Mouse (Mus musculus) CD4-positive, CD25-positive, alpha-beta regulatory T cell, adult 2 months (primary cell): ENCODE data around the gene March4.

Experiments used
- DNase-seq: peaks from one replicate; pipeline ENCODE4 v3.0.0-alpha.2; 2012; ENCODE audit warnings: low read depth, low spot score

Gene March4

DNA sequence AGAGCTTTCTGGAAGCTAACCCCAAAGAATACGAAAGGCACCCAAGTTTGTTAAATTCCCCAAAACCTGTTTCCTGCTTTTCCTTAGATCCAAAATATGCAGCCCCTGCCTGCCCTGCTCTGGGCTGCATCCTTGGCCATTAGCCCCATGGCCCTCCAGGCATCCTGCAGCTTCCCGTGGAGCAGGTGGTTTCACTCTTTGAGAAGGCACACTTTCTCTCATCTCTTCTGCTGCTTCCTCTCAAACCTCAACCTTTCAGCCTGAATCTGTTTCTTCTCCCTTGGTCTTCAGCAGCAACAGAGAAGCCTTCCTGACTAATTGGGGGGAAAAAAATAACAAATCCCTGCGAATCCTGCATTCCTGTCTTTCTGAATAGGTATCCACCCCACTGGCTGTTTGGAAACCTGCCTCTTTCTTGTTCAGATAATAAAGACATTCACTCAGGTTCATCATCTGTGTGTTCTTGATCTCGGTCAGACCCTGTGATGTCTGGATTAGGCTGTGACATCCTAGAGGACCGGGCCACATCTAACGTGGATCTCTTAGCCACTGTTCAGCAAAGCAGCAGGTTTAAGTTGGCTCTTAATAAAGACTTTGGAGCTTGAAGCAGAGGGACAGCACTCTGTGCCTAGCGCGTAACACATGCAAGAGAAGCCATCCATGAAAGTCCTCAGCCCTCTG, 6.1 kb downstream of the March4 start:
- DNase-seq, result no peak

- DNase-seq, result no peak
Measured at GRCm38 (mm10) chr1:72529192-72529591, 7.5 kb downstream of the March4 start.

DNA sequence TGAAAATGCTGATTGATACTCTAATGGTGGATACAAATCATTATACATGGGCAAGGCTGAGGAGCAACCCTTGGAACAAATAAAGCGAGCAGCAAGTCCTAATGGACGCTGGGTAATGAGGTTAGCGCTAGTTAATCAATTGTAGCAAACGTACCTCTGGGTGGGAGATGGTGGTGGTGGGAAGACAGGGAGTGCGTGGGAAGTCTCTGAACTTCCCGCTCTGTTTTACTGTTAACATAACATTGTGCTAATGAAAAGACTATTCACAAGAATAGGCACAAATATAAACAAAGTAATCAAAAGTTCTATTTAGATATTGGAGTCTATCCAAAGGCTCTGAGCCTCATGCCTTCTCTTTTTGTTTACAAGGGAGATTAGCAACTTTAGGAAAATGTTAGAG, 13.1 kb downstream of the March4 start:
- no peak for DNase-seq

DNA sequence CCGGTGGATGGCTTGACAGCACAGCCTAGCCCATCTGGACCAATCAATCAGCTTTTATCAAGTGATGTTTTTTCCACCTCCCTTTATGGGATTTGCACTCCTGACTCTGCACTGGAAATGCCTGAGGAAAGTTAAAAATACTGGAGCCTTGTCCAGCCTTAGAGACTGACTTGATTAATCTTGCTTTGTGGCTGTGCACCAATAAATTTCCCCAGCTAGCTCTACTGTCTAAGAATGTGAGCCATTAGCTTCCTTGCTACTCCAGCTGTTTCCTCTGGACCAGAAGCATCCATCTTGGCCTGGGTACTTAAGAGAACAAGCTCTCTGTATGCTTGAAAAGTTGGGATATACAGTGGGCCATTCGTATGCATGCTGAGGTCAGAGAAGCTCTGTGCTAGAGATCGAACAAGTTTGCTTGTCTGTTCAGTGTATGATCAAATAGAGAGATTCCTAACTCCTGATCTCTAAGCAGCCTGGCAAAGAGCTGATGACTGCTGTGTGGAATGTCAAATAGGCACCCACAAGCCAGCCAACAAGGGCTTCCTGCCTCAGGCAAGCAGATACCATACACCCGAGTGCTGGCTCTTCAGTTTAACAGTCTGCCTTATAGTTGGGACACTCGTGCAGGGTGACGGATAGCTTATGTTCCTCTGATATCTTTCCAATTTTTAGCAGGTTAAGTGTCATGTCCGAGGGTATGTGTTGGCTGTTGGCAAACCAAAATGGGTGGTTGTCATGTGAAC, 25.8 kb downstream of the March4 start:
- DNase-seq, result no peak

DNA sequence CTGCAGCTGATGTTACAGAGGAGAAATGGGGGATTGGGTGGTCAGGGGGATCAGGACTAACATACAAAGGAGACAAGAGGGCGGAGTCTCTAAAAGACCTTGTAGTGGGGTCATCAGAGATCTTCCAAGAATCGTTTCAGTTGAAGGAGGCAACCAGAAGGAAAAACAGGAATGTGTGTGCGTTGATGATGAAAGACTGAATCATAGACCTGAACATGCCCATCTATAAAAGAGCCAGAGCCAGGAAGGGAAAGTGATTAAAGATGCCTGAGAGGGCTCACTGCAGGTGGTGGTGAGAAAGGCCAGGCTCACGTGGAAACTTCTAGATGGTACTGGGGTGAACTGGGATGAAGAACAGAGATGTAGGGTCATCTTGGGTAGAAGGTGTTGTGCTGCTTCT, 27.2 kb downstream of the March4 start:
- DNase-seq, result no peak

DNA sequence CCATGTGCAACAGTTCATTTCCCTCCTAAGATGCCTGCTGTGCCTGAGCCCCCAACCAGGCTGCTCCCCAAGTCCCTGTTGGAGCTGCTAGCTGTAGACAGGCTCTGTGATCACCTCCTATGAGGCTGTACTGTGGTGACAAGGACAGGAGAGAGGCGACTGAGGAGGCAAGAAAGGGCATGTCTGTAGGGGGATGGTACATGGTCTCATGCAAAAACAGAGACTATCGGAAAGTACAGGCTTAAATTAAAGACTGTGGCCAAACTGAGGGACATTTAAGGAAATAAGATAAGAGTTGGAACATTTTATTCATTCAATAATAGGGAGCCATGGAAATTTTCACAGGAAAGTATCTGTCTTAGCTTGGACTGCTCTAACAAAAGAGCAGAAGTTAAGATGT, 29.1 kb downstream of the March4 start:
- DNase-seq, result no peak

DNA sequence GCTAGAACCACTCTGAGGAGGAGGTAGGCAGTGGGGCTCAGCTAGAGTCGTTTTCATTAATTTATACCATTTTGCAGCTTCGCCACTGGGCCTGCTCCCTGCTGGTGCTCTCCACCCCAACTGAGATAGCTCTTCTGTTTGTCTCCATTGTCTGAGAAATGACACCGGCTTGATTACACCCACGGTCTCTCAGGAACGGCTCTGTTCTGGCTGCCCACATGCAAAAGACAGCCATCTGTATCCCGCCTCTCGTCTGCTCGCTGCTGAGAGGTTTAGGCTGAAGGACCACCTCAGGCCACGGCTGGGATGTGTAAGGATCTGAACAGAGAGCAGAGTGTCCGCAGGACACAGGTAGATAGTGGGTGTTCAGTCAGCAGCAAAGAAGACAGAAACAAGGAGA, 30.5 kb downstream of the March4 start:
- no peak for DNase-seq

DNA sequence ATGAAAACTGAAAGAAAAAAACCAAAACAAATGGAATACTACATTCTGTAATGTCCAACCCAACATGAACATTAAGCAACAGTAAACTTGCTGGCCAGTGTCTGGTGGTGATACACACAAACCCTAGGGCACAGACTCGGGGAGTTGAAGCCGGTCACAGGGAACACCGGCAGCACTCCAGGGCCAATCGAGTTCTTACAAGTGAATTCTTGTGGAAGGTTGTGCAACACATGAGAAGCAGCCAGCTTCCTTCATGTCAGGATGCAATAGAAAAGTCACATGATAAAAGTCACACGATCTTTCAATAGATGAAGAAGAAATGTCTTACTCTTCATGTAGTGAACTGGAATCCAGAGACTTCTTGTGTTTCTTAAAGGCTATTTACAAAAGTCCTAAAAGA, 39.1 kb downstream of the March4 start:
- no peak for DNase-seq

GRCm38 (mm10) chr1:72493454-72493853, 43.3 kb downstream of the March4 start:
- no peak for DNase-seq

GRCm38 (mm10) chr1:72492666-72493065, 44.1 kb downstream of the March4 start:
- DNase-seq, result no peak

GRCm38 (mm10) chr1:72491307-72491706, 45.4 kb downstream of the March4 start:
- DNase-seq, result no peak

- DNase-seq, result no peak
Measured at GRCm38 (mm10) chr1:72490801-72491200, 45.9 kb downstream of the March4 start.

DNA sequence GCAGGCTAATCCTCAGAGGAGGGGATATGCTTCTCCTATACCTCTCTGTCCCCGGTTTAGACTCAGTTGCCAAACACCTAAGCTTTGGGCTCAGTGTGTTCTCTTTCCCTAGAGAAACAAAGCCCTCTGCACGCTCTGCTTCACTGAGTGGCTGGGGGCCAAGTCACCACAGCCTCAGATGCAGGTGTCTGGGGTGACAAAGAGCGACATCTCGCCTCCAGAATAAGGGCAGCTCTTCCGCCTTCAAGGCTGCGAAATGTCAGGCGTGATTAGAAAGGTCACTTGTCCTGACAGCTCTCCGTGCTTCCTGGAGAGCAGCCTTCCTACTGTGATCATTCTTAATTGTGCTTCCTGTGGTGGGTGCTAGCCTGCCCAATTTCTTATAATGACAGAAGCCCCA, 46.5 kb downstream of the March4 start:
- DNase-seq, result no peak

DNA sequence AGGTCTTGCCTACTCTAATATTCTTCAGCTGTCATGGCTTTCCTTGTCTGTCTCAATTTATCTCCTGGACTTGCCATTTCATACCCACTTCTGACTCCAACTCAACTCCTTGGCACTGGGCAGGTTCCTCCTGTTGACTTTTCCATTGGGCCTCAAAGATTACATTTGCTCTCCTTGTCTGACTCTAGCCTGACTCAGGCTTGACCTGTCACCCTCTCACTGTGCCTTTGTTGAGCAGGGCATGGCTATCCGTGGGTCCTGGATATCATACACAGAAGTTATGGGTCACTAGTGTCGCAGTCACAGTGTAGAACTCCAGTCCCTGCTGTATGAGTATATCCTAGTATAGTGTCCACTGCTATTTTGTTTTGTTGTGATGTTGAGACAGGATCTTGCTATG, 60.1 kb downstream of the March4 start:
- DNase-seq, result no peak

DNA sequence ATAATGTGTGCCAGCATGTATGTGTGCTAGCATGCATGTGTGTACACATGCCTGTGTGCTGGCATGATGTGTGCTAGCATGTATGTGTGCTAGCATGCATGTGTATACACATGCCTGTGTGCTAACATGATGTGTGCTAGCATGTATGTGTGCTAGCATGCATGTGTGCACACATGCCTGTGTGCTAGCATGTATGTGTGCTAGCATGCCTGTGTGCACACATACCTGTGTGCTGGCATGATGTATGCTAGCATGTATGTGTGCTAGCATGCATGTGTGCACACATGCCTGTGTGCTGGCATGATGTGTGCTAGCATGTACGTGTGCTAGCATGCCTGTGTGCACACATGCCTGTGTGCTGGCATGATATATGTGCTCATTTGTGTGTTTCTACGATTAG, 67.7 kb downstream of the March4 start:
- DNase-seq, result no peak

DNA sequence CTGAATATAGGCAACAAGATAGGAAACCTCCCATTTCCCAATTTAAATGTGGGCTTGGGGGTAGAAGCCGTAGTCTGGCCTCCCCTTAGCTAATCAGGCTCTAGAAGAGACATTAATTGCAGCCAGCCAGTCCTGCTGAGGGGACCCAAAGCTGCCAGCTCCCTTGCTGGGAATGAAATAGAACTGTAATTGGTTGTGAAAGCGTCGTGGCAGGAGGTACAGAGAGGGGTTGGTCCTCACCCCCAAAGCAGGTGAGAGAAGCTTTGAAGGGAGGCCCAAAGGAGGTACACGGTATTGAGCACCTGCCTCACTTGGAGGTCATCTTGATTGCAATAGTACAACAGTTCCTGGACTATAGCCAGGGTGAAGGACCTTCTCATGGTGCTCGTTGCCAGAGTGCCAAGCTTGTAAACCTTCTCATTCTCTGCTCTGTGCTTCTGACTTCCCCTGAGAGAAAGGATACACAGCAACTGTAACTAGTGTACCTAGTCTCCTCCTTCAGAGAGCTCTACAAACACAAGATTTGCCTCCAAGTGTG, 68.2 kb downstream of the March4 start:
- DNase-seq, result no peak

- DNase-seq, result no peak
Measured at GRCm38 (mm10) chr1:72464926-72465583, 71.7 kb downstream of the March4 start.

- DNase-seq, result no peak
Measured at GRCm38 (mm10) chr1:72462516-72462915, 74.2 kb downstream of the March4 start.

DNA sequence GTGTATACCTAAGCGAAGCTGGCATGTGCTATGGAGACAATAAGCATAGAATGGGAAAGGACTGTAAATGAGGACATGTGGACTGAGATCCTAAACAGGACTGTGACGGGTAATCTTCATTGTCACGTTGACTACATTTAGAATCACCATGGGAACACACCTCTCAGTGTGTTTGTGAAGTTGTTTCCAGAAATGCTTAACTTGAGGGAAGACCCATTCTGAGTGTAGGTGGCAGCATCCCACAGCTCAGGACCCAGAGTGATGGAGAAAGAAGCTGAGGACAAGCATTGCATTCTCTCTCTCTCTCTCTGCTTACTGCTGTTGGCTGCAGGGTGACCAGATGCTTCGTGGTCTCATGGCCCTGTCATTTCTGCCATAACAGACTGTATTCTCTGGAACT, 79.1 kb downstream of the March4 start:
- no peak for DNase-seq

- DNase-seq, result no peak
Measured at GRCm38 (mm10) chr1:72455923-72456322, 80.8 kb downstream of the March4 start.

- no peak for DNase-seq
Measured at GRCm38 (mm10) chr1:72454733-72455201, 82.0 kb downstream of the March4 start.

DNA sequence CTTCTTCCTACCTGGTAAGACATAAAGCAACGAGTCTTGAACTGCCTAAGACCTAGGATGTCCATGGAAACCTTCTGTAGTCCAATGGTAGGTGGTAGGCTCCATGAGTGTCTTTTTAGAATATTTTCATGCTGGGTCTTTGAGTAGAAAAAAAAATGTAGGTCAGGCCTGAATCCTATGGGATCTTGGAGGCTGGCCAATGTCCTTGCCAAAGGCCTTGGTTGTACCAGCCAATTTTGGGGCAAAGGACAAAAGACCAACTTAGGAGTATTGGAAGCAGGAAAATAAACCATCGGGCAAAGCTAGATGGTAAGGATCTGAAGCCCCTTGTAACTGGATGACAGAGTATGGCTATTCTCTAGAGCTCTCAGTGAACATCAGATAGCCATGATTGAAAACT, 83.9 kb downstream of the March4 start:
- no peak for DNase-seq

GRCm38 (mm10) chr1:72450790-72451189, 85.9 kb downstream of the March4 start:
- DNase-seq, result no peak
